Mouse (Mus musculus) retina, embryonic 14.5 days (tissue): ENCODE measurements around the gene Tmem9b.

Experiments
- DNase-seq: peaks from one replicate; pipeline ENCODE4 v3.0.0-alpha.2; 2015; ENCODE audit warnings: low spot score

Gene Tmem9b

GRCm38 (mm10) chr7:109752008-109752925 lies at the start of gene Tmem9b:
TSS of gene Tmem9b (minus strand) at chr7:109752875.
- DNase-seq: peak; percentile 79

GRCm38 (mm10) chr7:109800626-109801025 lies 48.0 kb upstream of the Tmem9b start:
- DNase-seq: no peak

GRCm38 (mm10) chr7:109799168-109799567 lies 46.5 kb upstream of the Tmem9b start:
- DNase-seq: no peak

GRCm38 (mm10) chr7:109795564-109795963 lies 42.9 kb upstream of the Tmem9b start:
- no peak for DNase-seq

GRCm38 (mm10) chr7:109794556-109794955 lies 41.9 kb upstream of the Tmem9b start:
- no peak for DNase-seq

GRCm38 (mm10) chr7:109792759-109793158 lies 40.1 kb upstream of the Tmem9b start:
- peak; percentile 85 for DNase-seq

GRCm38 (mm10) chr7:109790818-109791217 lies 38.1 kb upstream of the Tmem9b start:
- no peak for DNase-seq

- no peak for DNase-seq
Measured at GRCm38 (mm10) chr7:109787860-109788259, 35.2 kb upstream of the Tmem9b start.

GRCm38 (mm10) chr7:109783281-109783680 lies 30.6 kb upstream of the Tmem9b start:
- DNase-seq: no peak

GRCm38 (mm10) chr7:109781470-109782203 lies 29.0 kb upstream of the Tmem9b start, which contains the start of gene Nrip3:
TSS of gene Nrip3 (minus strand) at chr7:109782025.
- peak; percentile 81 for DNase-seq

GRCm38 (mm10) chr7:109781087-109781469 lies 28.4 kb upstream of the Tmem9b start:
- DNase-seq: no peak

GRCm38 (mm10) chr7:109772251-109772650 lies 19.6 kb upstream of the Tmem9b start:
- DNase-seq: no peak

- DNase-seq: no peak
Measured at GRCm38 (mm10) chr7:109768699-109769383, 16.2 kb upstream of the Tmem9b start.

GRCm38 (mm10) chr7:109767575-109768350 lies 15.1 kb upstream of the Tmem9b start:
- DNase-seq: no peak

- DNase-seq: no peak
Measured at GRCm38 (mm10) chr7:109764009-109764408, 11.3 kb upstream of the Tmem9b start.

- DNase-seq: no peak
Measured at GRCm38 (mm10) chr7:109756291-109756690, 3.6 kb upstream of the Tmem9b start.

GRCm38 (mm10) chr7:109754034-109754433 lies 1.4 kb upstream of the Tmem9b start:
- no peak for DNase-seq

GRCm38 (mm10) chr7:109751427-109752007 lies 1.2 kb downstream of the Tmem9b start:
- DNase-seq: no peak

- DNase-seq: no peak
Measured at GRCm38 (mm10) chr7:109747747-109748146, 4.9 kb downstream of the Tmem9b start.

- no peak for DNase-seq
Measured at GRCm38 (mm10) chr7:109741703-109742102, 11.0 kb downstream of the Tmem9b start.

- no peak for DNase-seq
Measured at GRCm38 (mm10) chr7:109741060-109741459, 11.6 kb downstream of the Tmem9b start.
